Mouse (Mus musculus) layer of hippocampus, adult 18-20 months (tissue): ENCODE measurements around the gene B4galt5. TPM values are rescaled to one million over a fixed set of nuclear protein-coding genes. Genes with fewer than 3 reads are reported as not detected.

Source experiments
- DNase-seq, 2 experiments: peaks; one replicate each; pipeline ENCODE4 v3.0.0; 2022; ENCODE audit warnings: low spot score in 2 of 2
- total RNA-seq, 2 experiments: library from RNA; stranded (reverse); gene quantifications; 2 replicates each; pipeline ENCODE4 v1.2.3; 2021

The B4galt5 gene
- total RNA-seq, 2 experiments from 2014 or later = 43.7 to 44.5 TPM

DNA sequence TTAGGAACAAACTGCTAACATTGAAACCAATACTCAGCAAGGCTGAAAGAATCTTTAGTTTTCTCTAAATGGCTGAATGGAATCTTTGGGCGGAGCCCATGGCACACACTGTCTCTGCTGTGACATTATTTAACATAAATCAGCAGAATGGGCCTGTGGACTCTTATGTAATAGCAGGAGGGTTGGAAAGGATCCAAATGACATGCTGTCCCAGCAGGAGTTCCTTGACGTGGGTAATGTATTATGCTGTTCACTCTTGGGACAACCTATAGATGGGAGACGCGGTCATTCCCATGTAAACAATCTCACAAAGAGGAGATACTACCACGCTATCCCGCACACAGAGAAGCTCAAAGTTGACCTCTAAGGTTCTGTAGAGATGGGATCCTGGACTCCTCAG lies 15.5 kb downstream of the B4galt5 start:
- no peak for DNase-seq

DNA sequence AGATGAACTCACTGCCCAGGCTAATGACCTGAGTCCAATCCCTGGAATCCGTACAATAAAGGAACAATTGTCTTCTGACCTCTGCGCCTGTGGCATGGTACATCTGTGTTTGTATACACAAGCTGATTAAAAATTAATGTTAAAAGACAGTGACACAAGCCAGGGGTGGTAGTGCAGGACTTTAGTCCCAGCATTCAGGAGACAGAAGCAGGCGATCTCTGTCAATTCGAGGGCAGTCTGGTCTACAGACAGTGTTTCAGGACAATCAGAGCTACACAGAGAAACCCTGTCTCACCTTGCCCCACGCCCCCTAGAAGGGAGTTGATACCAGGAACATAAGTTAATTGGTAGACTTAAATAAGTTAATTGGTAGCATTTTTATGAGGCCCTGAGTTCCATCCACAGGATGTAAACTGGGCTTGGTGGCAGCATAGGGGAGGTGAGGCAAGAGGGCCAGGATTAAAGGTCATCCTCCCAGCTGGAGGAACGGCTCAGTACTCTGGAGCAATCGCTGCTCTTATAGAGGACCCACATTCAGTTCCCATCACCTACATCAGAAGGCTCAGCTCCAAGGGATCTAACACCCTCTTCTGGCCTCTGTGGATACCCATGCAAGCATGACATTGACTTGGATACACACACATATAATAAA lies 16.5 kb downstream of the B4galt5 start:
- DNase-seq = no peak

DNA sequence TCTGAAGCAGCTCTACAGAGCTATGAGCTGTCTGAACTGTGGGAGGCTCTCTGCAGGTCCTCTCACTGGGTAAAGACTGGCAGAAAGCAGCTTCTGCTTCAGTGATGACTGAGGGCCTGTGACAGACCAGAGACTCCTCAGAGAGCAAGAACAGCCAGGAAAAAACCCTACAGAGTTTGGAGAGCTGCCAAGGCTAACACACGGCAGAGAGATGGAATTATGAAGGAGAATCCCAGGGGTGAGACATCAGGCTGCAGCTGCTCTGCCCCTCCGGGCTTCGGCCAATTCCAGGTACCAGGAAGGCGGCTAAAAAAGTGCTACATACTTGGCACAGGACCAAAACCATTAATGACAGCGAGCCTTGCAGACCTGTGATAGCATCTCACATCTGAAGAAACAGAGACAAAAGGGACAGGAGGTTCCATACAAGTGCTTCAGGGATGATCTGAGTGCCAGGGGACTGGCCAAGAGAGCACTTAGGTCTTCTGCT lies 17.5 kb downstream of the B4galt5 start:
- DNase-seq = no peak

DNA sequence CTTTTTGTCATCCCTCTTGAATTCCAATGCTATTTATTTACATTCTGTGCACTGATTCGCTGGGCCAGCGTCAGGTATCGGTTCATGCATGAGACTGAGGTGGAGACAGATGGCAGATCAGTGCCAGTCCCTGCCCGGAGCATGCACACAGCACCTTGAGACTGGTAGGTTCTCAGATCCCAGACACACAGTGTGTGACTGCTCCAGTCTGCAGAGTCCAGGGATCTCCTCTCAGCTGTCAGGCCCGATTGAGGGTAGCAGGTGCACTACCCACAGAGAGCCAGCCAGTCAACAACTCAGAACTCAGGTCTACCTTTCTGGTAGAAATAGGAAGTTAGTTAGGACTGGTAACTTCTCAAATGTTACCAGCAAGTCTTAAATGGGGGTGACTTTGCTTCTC lies 18.4 kb downstream of the B4galt5 start:
- no peak for DNase-seq

DNA sequence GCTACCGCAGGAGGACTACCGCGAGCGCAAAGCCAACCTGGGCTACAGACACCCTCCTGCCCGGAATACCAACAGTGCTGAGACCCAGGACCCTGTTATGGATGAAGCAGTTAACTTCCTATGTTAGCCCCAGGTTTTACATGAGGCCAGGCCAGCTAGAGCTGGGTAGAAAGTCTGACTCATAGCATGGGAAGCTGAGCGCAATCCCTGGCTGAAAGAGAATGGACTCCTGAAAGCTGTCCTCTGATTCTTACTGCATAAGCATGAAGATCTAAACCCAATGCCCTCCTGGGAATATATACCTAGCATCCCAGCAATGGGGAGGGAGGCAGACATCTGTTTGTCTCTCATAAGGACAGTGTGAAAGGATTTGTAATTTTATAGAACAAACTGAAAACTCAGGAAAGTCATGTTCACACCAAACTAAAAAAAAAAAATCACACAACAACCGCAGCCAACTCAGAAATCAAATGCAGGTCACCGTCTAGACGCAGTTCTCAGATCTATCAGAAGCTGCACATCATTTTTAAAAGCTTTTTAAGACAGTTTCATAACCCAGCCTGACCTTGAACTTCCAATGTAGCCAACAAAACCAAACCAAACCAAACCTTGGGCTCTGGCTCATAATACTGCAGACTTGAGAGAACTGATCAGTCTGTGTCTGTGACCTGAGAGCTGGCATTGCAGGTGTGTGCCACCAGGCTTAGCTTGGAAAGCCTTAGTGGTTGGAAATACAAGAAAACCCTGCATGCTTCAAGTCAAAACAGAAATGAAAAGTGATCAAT lies 19.3 kb downstream of the B4galt5 start:
- no peak for DNase-seq

DNA sequence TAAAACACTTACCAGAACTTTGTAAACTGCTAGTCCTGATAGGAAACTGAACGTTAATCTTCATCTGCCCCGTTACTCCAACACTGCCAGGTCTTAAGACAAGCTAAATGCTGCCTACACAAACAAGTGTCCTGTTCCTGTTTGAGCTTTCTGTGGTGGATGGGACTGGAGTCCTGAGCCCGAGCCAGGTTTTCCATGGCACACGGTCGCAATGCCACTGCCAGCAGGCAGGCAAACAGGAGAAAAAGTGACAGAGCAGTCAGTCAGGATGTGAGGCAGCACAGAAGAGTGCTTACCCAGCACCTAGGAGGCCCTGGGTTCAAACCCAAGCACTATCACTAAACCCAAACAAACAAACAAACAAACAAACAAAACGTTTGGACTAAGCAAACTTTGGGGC lies 20.6 kb downstream of the B4galt5 start:
- DNase-seq = no peak

DNA sequence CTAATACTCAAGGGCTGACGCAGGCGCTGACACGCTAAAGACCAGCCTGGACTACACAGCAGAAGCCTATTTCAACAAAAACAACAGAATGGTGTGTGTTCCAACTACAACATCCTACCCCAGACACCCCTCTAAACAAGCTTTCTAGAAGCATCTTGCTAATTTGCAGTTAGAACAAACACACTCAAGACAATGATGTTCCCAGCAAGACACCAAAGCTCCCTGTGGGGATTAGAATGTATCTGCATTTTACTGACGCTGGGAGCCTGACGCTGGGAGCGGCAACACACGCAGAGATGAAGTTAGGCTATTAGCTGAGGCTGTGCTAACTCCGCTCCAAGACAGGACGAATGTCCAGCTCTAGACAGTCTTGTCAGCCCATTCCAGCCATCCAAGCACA lies 22.4 kb downstream of the B4galt5 start:
- no peak for DNase-seq

DNA sequence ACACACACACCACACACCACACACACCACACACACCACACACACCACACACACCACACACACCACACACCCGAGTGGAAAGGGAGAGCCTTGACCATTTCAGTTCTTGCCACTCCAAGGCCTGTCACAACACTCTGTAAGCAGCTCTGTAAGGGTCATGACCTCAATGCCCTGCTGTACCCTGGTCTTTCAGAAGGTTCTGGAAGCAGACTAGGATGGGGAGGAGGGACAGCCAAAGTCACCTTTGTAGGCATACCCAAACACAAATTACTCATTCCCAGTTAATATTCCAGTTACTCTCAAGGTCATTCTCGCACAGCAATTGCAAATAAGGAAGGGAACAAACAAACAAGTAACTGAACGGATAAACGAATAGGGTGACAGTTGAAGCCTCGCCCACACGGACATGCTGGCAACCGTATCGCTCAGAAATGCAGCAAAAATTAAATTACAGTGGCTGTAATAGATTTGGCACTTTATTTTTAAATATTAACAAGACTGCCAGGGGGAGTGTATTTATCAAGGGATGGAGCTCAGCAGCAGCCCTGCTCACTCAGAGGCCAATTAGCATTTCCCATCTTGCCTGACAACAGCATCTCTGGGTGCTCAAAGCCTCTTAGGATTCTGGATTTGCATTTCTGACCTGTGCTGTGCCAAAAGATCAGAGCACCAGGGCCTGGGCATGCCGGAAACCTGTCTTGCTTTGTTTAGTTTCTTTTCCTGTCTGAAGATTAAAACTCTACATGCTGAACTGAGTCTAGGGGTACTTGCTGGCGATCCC lies 24.6 kb downstream of the B4galt5 start:
- peak in 1 of 2 experiments; percentile 74 for DNase-seq

DNA sequence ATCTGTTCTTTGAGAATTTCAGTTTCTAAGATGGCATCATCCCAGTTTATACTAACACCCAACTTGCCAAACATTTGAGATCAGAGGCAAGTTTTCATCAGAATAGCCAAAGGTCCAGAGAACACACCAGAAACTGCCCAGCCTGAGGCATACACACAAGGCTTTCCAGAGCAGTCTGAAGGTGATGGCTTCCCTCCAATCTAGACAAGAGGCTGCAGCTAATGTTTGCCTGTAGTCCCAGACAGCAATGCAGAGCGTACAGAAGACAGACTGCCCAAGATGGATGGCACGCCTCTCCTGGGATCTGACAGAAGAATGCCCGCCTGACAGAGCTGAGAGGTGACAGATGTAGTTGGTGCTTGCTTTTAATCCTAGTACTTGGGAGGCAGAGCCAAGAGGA lies 25.9 kb downstream of the B4galt5 start:
- DNase-seq = no peak

DNA sequence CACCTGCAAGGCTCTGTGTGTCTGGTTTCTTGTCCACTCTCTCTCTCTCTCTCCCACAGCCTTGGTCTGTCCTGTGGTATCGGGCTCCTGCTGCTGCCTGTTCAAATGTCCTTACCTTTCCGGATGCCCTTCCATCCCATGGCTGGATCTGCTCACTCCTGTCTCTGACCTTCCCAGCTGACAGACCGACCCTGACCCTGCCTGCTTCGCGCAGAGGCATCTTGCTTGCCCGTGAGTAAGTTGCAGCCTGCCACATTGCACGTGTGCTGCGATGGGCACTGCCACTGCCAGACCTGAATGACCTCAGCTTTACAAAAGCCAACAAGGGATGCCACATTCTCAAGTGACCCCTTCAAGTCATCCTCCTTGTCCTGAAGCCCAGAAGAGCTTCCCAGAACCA lies 27.6 kb downstream of the B4galt5 start:
- no peak for DNase-seq

DNA sequence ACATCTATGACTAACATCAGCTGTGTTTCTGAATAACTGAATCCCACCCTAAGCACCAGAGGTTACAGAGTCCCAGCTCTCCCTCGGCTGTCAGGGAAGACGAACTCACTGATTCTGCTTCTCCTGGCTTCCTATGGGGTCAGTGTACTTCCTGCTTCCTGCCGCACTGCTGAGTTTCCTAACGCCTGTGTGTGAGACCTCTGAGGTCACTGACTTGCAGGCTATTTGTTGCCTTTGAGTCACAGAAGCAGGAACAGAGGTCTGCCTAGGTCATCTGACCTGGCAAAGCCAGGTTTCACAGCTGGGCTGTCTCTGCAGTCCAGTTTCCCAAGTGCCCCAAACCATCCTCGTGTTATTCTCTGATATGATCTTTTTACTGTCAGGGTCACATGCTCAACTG lies 30.0 kb downstream of the B4galt5 start:
- no peak for DNase-seq

DNA sequence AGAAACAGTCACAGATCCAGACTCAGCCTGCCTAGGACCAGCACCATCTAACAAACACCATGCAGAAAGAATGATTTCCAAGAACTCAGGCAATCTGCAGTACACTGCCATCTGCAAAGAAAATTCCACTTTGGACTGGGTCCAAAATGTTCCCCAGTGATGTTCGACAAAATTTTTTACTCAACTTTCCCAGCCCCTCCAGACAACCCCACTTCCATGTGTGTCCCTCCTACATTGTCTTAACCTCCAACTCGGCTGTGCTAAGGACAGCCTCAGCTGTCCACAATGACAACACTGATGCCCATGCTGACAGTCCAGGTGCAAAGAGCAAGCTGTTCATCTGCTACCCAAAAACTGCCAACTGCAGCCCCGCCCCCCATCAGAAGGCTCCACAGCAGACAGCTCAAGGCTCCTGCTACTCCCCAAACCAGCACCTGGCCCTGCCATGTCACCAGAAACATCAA lies 32.2 kb downstream of the B4galt5 start:
- peak; percentile 58 to 78 for DNase-seq

DNA sequence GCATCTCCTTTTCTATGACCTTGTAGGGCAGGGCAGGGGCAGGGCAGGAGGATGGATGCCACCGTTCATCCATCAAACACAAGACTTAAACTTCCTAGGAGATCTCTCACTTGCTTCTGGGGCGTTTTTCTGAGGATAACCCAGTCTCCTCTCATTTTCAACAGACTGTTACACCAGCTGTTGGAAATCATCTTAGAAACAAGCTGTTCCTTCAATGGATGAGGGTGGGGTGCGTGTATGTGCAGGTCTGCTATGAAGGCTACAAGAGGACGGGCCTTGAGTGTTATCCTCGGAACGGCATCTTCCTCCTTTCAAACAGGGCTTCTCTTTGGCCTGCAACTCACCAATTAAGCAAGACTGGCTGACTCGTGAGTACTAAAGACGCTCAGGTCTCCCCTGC lies 34.5 kb downstream of the B4galt5 start:
- DNase-seq = no peak

DNA sequence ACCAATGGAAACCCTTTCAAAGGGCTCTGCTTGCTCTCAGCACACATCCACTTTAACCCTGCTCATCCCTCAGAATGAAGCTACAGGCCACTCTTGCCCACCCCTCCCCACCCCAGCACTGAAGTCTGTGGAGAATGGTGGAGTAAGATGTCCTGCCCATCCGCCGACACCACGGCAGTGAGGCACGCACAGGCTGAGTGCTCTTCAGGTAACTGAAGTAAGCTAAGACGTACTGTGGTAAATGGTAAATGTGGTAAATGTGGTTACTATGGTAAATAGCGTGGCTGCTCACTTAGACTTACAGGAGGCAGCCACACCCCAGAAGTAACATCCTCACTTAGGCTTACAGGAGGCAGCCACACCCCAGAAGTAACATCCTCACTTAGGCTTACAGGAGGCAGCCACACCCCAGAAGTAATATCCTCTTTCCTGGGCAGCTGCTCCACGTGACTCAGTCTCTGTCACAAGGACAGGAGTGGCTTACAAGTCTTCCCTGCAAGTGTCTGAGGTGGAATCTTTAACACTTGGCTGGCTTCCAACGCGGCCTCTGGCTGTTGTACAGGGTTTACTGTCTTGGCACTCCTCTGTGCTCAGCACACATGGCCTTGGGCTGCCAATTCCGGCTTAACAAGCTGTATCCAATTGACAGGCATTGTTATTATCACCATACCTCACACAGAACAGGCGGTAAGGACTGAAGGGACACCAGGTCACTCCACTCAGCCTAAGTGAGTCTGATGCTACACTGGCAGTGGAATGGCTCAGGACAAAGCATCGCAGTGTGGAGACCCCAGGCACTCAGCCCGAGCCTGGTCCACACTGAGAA lies 35.3 kb downstream of the B4galt5 start:
- DNase-seq = no peak

DNA sequence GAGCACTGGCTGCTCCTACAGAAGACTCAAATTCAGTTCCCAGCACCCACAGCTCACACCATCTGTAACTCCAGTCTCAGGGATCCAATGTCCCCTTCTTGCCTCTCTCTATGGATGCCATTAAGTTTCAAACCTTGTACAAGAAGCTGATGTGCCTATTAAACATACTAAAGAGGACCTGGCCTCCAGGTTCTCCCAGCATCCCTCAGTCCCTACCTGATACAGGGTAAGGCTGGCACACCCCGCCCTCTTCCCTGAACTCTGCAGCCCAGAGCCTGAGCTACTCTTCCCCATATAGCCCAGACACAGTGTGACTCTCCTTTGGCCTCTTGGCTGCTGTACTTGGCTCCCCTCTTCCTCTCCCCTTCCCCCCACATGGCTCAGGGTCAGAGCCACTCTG lies 38.9 kb downstream of the B4galt5 start:
- no peak for DNase-seq

DNA sequence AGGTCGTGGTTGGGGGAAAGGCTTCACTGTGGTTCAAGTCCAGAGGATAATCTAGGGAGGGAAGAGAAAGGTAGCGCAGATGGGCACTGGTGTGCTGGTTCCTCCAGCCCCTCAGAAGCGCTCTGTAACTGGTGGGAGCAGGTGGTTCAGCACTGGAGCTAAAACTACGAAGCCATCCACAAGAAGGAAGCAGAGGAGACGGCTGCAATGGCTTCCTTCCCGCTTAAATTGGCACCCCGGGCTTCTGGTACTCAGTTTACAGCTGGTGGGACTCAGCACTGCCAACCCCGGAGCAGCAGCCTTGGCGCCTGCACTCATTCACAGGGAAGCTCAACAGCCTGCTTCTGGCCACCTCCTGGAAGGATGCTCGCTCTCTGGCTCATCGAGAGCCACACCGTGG lies 39.7 kb downstream of the B4galt5 start:
- peak in 1 of 2 experiments; percentile 0 for DNase-seq

DNA sequence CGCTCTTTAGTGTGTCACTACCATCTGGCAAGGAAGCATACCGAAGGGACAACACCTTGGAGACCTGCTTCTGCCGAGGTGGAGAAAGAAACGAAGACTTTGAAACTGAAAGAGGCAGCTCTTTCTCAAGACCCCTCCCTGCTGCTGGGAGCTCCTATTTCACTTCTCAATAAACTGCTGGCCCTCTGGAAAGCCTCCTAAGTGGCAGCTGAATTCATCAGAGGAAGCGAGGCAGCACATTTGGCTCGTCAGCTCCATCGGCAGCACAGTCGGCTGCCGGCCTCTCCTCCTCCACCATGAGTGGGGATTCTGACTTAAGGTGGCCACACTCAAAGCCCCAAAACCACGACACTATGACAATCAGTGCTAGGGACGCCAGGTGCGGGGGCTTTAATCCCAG lies 41.3 kb downstream of the B4galt5 start:
- peak in 1 of 2 experiments; percentile 1 for DNase-seq

DNA sequence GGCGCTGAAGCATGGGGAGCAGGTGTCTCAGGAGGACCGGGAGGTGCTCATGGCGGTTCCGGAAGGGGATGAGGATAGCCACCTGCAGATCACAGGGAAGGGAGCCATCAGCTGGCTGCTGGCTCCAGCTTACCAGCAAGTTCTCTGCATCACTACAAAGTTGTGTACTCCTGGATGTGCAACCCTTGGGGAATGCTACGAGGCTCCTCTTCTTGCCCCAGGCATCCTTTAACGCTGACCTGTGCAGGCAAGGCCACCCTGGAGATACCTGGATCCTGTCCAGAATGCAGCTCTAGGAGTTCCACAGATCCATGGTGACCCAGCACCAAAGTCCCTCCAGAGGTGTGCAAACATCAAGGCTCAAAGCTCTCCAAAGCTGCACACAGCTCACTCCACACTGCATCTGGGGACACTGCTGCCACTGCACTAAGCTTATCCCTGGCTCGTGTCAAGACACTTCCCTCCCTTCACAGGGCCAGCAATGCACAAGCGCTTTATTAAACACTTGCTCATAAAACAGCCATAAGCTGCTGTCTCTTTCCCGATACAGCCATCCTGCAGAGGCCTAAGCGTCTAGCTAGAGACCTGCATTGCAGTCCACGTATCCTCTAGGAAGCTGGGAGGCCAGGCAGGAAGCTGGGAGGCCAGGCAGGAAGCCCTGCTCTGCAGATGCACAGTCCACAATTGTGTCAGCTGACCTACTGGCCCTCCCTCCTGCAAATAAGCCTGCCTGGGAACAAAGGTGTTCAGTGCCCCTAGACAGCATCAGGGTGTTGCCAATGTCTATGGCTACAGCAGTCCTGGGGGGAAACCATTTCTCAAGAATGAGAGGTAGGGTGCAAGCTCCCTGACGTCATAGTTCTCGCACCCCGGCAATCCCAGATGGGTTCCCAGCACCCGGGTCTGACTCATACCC lies 42.1 kb downstream of the B4galt5 start:
- DNase-seq = peak in 1 of 2 experiments; percentile 1

DNA sequence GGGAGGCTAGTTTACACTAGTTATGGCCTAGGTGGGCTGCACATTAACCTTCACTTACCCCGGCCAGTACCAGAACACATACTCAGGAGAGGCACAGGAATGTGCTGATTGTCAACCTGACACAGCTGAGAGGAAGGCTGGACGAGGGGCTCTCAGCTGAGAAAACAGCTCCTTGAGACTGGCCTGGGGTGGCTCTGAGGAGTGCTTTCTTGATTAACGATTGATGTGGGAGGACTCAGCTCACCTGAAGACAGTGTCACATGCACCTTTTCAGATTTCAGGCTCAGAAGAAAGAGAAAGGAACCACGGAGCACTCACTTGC lies 42.7 kb downstream of the B4galt5 start:
- peak in 1 of 2 experiments; percentile 0 for DNase-seq
